Mouse (Mus musculus) MEL (cell line): ENCODE measurements around the gene Itpr3.

ENCODE experiments used
- CHD2 ChIP-seq: IDR thresholded peaks from 2 replicates; pipeline ENCODE4 v1.6.1; 2011; ENCODE audit warnings: low read length, improper control_type of control experiment
- CTCF ChIP-seq, 3 experiments: IDR thresholded peaks in 2 of 3; conservative IDR thresholded peaks in 1 of 3; 2 replicates each; pipeline ENCODE4 v1.5.1; 2011 to 2012; ENCODE audit warnings: low read length in 3 of 3, low read depth in 2 of 3, mild to moderate bottlenecking in 2 of 3, improper control_type of control experiment in 1 of 3, inconsistent platforms in 1 of 3, mixed read lengths in 1 of 3, moderate library complexity in 1 of 3; ENCODE audit not compliant: control insufficient read depth in 1 of 3, insufficient read depth in 1 of 3, poor library complexity in 1 of 3, severe bottlenecking in 1 of 3
- KAT2A ChIP-seq: conservative IDR thresholded peaks from 2 replicates; pipeline ENCODE4 v1.6.1; 2012; ENCODE audit warnings: low read depth, low read length, improper control_type of control experiment, inconsistent platforms
- MAX ChIP-seq: IDR thresholded peaks from 2 replicates; pipeline ENCODE4 v1.6.1; 2011; ENCODE audit warnings: low read length, improper control_type of control experiment
- MYC ChIP-seq: IDR thresholded peaks from 2 replicates; pipeline ENCODE4 v1.6.1; 2011; ENCODE audit warnings: low read depth, mild to moderate bottlenecking, low read length, improper control_type of control experiment, moderate library complexity
- RAD21 ChIP-seq: IDR thresholded peaks from 2 replicates; pipeline ENCODE4 v1.6.1; 2011; ENCODE audit warnings: mild to moderate bottlenecking, low read depth, low read length, improper control_type of control experiment
- UBTF ChIP-seq: IDR thresholded peaks from 2 replicates; pipeline ENCODE4 v1.6.1; 2012; ENCODE audit warnings: low read depth, mild to moderate bottlenecking, inconsistent platforms, low read length, improper control_type of control experiment, moderate library complexity, borderline replicate concordance; ENCODE audit not compliant: insufficient read depth
- ZMIZ1 ChIP-seq: IDR thresholded peaks from 2 replicates; pipeline ENCODE4 v1.6.1; 2012; ENCODE audit warnings: low read depth, mild to moderate bottlenecking, inconsistent platforms, low read length, improper control_type of control experiment, moderate library complexity

- no peak for TF ChIP-seq RAD21
- TF ChIP-seq UBTF = no peak
- no peak for TF ChIP-seq MYC
- TF ChIP-seq ZMIZ1 = no peak
- TF ChIP-seq CTCF (IDR thresholded peaks at IDR 0.05 in 2 of 3, conservative IDR thresholded peaks at IDR 0.05 in 1 of 3; ENCODE audit: control insufficient read depth in 1 of 3, insufficient read depth in 1 of 3, low read depth in 2 of 3, low read length in 3 of 3, poor library complexity in 1 of 3, severe bottlenecking in 1 of 3) = no peak
- no peak for TF ChIP-seq MAX
- TF ChIP-seq KAT2A = no peak
- no peak for TF ChIP-seq CHD2
Observed at GRCm38 (mm10) chr17:27129819-27130218, 72.7 kb downstream of the Itpr3 start.
